Mouse (Mus musculus) cortical plate, adult 2 months (tissue): ENCODE results near the gene Sacs. TPM values are rescaled to one million over a fixed set of nuclear protein-coding genes. Genes with fewer than 3 reads are reported as not detected.

Experiments
- H3K27ac ChIP-seq: fragments of 200-500 bp; 2 replicates; pipeline ENCODE4 v1.5.1; 2012; ENCODE audit warnings: low read length, control low read depth, inconsistent platforms; ENCODE audit not compliant: insufficient read depth
- H3K4me1 ChIP-seq: fragments of 200-500 bp; 2 replicates; pipeline ENCODE4 v1.6.1; 2011; ENCODE audit warnings: low read length; ENCODE audit not compliant: control insufficient read depth, insufficient read depth
- H3K4me3 ChIP-seq: fragments of 200-500 bp; 2 replicates; pipeline ENCODE4 v1.5.1; 2011; ENCODE audit warnings: mild to moderate bottlenecking, low read length, control low read depth; ENCODE audit not compliant: insufficient read depth
- CTCF ChIP-seq: fragments of 200-500 bp; IDR thresholded peaks from 2 replicates; pipeline ENCODE4 v1.5.1; 2011; ENCODE audit warnings: mild to moderate bottlenecking, control low read depth, low read length; ENCODE audit not compliant: insufficient read depth; ENCODE audit errors: extremely low read depth
- POLR2A ChIP-seq: fragments of 200-500 bp; IDR thresholded peaks from 2 replicates; pipeline ENCODE4 v1.6.1; 2011; ENCODE audit warnings: mild to moderate bottlenecking, low read length, control low read depth; ENCODE audit not compliant: insufficient read depth; ENCODE audit errors: extremely low read depth
- polyA plus RNA-seq: library from polyadenylated mRNA; depleted of rRNA; stranded (reverse); fragments of >200 nt; gene quantifications from 2 replicates; pipeline ENCODE4 v1.2.3, GENCODE M21; 2012; rRNA removed

The Sacs gene
- polyA plus RNA-seq = 15.3 and 15.5 TPM in 2 replicates

- no peak within 1 kb of the TSS for H3K27ac ChIP-seq
- H3K4me3 ChIP-seq = peak within 1 kb of the TSS; percentile 80
- peaks cover 6% of the 10 kb centered on the region; the same call in 1 of the 2 replicates for H3K4me1 ChIP-seq
- 0 out of 2 replicates have a peak, but pooled peaks have one; percentile 9 for TF ChIP-seq CTCF
- peak; percentile 72; the same call in 1 of the 2 replicates for TF ChIP-seq POLR2A
These were observed at the start of gene Sacs for GRCm38 (mm10) chr14:61137994-61138726. Sacs (plus strand) TSS chr14:61138457.

- H3K27ac ChIP-seq = no peak overlapping the region
- no peak for TF ChIP-seq POLR2A
- TF ChIP-seq CTCF = no peak
- no peak overlapping the region for H3K4me3 ChIP-seq
- 0 out of 2 replicates have a peak, but pooled peaks cover 2% of the 10 kb centered on the region for H3K4me1 ChIP-seq
These were observed 47.3 kb upstream of the Sacs start for GRCm38 (mm10) chr14:61090955-61091354.

- Histone ChIP-seq H3K4me3 (no peak overlapping the region), H3K4me1 (0 out of 2 replicates have a peak, but pooled peaks cover 2% of the 10 kb centered on the region), H3K27ac (no peak overlapping the region)
- TF ChIP-seq CTCF = no peak
- no peak for TF ChIP-seq POLR2A
These were observed 46.2 kb upstream of the Sacs start for GRCm38 (mm10) chr14:61092073-61092472.

GRCm38 (mm10) chr14:61097974-61098625 is 40.2 kb upstream of the Sacs start:
- Histone ChIP-seq H3K4me3 (no peak overlapping the region), H3K27ac (no peak overlapping the region), H3K4me1 (no peaks in the 10 kb centered on the region)
- no peak for TF ChIP-seq CTCF
- no peak for TF ChIP-seq POLR2A

GRCm38 (mm10) chr14:61100736-61101135 is 37.5 kb upstream of the Sacs start:
- Histone ChIP-seq H3K4me3 (no peak overlapping the region), H3K4me1 (no peaks in the 10 kb centered on the region), H3K27ac (no peak overlapping the region)
- no peak for TF ChIP-seq CTCF
- no peak for TF ChIP-seq POLR2A

GRCm38 (mm10) chr14:61106404-61106803 is 31.9 kb upstream of the Sacs start:
- Histone ChIP-seq H3K4me1 (no peaks in the 10 kb centered on the region), H3K27ac (no peak overlapping the region), H3K4me3 (no peak overlapping the region)
- no peak for TF ChIP-seq POLR2A
- TF ChIP-seq CTCF = no peak

- TF ChIP-seq POLR2A (no peak), CTCF (no peak)
- Histone ChIP-seq H3K4me3 (no peak overlapping the region), H3K4me1 (no peaks in the 10 kb centered on the region), H3K27ac (no peak overlapping the region)
These were observed 29.6 kb upstream of the Sacs start for GRCm38 (mm10) chr14:61108625-61109024.

GRCm38 (mm10) chr14:61112404-61112803 is 25.9 kb upstream of the Sacs start:
- H3K27ac ChIP-seq = no peak overlapping the region
- no peak for TF ChIP-seq POLR2A
- peak; percentile 81 for TF ChIP-seq CTCF

GRCm38 (mm10) chr14:61124755-61125154 is 13.5 kb upstream of the Sacs start:
- TF ChIP-seq CTCF (no peak), POLR2A (no peak)
- Histone ChIP-seq H3K4me1 (no peaks in the 10 kb centered on the region), H3K4me3 (no peak overlapping the region)

More at GRCm38 (mm10) chr14:61112404-61112803, 25.9 kb upstream of the Sacs start:
- Histone ChIP-seq H3K4me1 (no peaks in the 10 kb centered on the region), H3K4me3 (no peak overlapping the region)

More at GRCm38 (mm10) chr14:61124755-61125154, 13.5 kb upstream of the Sacs start:
- H3K27ac ChIP-seq = no peak overlapping the region
